Mouse (Mus musculus): Measurements from ENCODE around the gene Perm1. TPM values are rescaled to one million over a fixed set of nuclear protein-coding genes. Genes with fewer than 3 reads are reported as not detected.

Perm1 gene
- polyA plus RNA-seq, 1 experiment from 2014 or later = 0.72 TPM

DNA sequence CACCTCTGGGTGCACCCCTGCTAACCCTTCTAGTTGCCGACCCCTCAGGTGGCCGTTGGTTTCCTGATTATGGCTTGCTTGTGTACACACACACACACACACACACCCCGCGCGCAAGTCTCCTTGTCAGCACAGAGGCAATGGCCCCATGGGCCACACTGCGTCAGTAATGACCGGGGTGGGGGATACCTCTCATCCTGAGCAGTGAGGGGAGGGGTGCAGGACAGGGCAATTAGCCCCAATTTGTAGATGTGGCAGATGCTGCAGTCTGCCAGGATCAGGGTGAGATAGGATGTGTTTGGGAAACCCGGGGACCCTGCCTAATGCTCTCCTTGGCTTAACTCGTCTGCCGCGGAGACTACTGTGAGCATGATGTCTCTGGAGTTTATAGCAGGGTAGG, 33.9 kb downstream of the Perm1 start:
- no peak overlapping the region for H3K4me2 ChIP-seq
- ATAC-seq (replicated peaks; ENCODE audit: insufficient number of reproducible peaks, low FRiP score, low TSS enrichment) = 0 out of 2 replicates have a peak, but pooled peaks have one; percentile 16
- H3K27ac ChIP-seq (ENCODE audit: low read depth, low read length) = no peak overlapping the region
- H3K4me3 ChIP-seq (ENCODE audit: low read depth, low read length) = no peak overlapping the region
- WGBS (ENCODE audit: insufficient replicate concordance) = 48% methylated on average over 11 of the region's 11 CpGs
- H3K4me1 ChIP-seq (ENCODE audit: control insufficient read depth, insufficient read depth, low read length) = peaks cover 3% of the 10 kb centered on the region
- H3K27me3 ChIP-seq (ENCODE audit: control insufficient read depth, insufficient read depth, low read length) = peaks cover 18% of the 10 kb centered on the region
- H3K36me3 ChIP-seq (ENCODE audit: control insufficient read depth, insufficient read depth, low read length) = peaks cover 32% of the 10 kb centered on the region
- H3K9ac ChIP-seq (ENCODE audit: low read depth, low read length) = no peak overlapping the region
- H3K9me3 ChIP-seq (replicated peaks; ENCODE audit: control insufficient read depth, low read length) = no peaks in the 10 kb centered on the region

DNA sequence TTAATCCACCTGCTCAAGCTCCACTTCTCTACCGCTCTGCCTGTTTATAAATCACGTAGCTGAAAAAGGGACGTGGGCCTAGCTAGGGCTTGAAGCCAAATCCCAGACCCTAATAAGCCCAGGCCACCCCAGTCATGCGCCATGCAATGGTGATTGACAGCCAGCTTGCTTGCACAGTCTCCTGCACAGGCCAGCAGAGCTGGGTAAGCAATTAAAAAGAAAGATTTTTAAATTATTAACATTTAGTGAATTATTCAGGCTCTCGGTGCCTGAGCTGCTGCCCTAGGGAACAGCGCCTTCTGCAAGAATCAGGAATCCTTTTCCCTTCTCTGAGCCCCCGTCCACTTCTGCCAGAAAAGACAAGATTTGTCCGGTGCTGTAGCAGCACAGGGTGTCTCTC, 35.4 kb downstream of the Perm1 start:
- H3K9ac ChIP-seq (ENCODE audit: low read depth, low read length) = no peak overlapping the region
- H3K4me3 ChIP-seq (ENCODE audit: low read depth, low read length) = no peak overlapping the region
- peaks cover 18% of the 10 kb centered on the region for H3K36me3 ChIP-seq (ENCODE audit: control insufficient read depth, insufficient read depth, low read length)
- no peak overlapping the region for H3K27ac ChIP-seq (ENCODE audit: low read depth, low read length)
- H3K4me1 ChIP-seq (ENCODE audit: control insufficient read depth, insufficient read depth, low read length) = peaks cover 7% of the 10 kb centered on the region
- no peak for ATAC-seq (replicated peaks; ENCODE audit: insufficient number of reproducible peaks, low FRiP score, low TSS enrichment)
- WGBS (ENCODE audit: insufficient replicate concordance) = 77% methylated on average over 8 of the region's 8 CpGs
- peak overlapping the region; percentile 32; the same call in 1 of the 2 replicates for H3K4me2 ChIP-seq
- no peaks in the 10 kb centered on the region for H3K9me3 ChIP-seq (replicated peaks; ENCODE audit: control insufficient read depth, low read length)
- peaks cover 29% of the 10 kb centered on the region for H3K27me3 ChIP-seq (ENCODE audit: control insufficient read depth, insufficient read depth, low read length)

DNA sequence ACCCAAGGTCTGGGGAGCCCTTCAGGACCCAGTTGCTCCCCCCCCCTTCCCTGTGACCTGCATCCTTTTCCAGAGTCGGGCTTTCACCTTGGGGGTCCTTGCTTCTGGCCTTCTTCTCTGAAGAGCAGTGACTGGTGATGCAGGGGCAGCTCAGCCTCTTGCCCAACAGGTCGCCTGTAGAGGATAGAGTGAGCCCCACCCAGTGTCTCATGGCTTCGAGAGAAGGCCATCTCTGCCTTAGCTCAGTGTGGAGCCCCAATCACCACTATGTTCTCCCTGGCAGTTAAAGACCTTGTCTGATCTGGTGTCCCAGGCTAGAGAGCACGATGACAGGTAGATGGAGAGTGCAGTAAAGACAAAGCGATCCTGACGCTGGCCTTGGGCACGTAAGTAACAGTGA, 36.5 kb downstream of the Perm1 start:
- no peaks in the 10 kb centered on the region for H3K9me3 ChIP-seq (replicated peaks; ENCODE audit: control insufficient read depth, low read length)
- peak overlapping the region; percentile 66 for H3K27ac ChIP-seq (ENCODE audit: low read depth, low read length)
- peak overlapping the region; percentile 32 for H3K4me2 ChIP-seq
- no peak overlapping the region for H3K4me3 ChIP-seq (ENCODE audit: low read depth, low read length)
- peaks cover 11% of the 10 kb centered on the region for H3K36me3 ChIP-seq (ENCODE audit: control insufficient read depth, insufficient read depth, low read length)
- no peak overlapping the region for H3K9ac ChIP-seq (ENCODE audit: low read depth, low read length)
- no peak for ATAC-seq (replicated peaks; ENCODE audit: insufficient number of reproducible peaks, low FRiP score, low TSS enrichment)
- peaks cover 7% of the 10 kb centered on the region for H3K4me1 ChIP-seq (ENCODE audit: control insufficient read depth, insufficient read depth, low read length)
- H3K27me3 ChIP-seq (ENCODE audit: control insufficient read depth, insufficient read depth, low read length) = peaks cover 29% of the 10 kb centered on the region
- 28% methylated on average over 7 of the region's 7 CpGs for WGBS (ENCODE audit: insufficient replicate concordance)

DNA sequence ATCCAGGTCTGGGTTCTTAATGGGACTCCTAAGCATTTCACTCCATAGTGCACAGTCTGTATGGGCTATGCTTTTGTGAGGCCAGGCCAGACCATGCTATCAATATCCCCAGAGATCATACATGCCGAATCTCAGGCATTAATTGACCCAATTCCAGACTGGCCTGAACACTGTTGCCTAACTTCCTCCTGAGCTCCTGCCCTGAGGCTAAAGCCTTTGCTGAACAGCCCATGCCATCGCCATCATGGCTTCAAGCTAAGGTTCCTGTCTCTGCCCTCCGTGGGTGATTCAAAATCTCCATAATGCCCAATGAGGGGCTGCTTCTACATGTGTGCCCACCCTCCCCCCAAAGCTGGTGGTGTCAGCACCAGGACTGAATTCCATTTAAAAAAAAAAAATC, 37.0 kb downstream of the Perm1 start:
- Histone ChIP-seq H3K9me3 (replicated peaks; ENCODE audit: control insufficient read depth, low read length) (no peaks in the 10 kb centered on the region), H3K4me2 (peak overlapping the region; percentile 32), H3K27me3 (ENCODE audit: control insufficient read depth, insufficient read depth, low read length) (peaks cover 29% of the 10 kb centered on the region), H3K36me3 (ENCODE audit: control insufficient read depth, insufficient read depth, low read length) (peaks cover 10% of the 10 kb centered on the region), H3K27ac (ENCODE audit: low read depth, low read length) (peak overlapping the region; percentile 66), H3K4me1 (ENCODE audit: control insufficient read depth, insufficient read depth, low read length) (peaks cover 7% of the 10 kb centered on the region), H3K4me3 (ENCODE audit: low read depth, low read length) (no peak overlapping the region), H3K9ac (ENCODE audit: low read depth, low read length) (peak overlapping the region; percentile 43; the same call in 1 of the 2 replicates)
- WGBS (ENCODE audit: insufficient replicate concordance) = 28% methylated on average over 3 of the region's 3 CpGs
- ATAC-seq (replicated peaks; ENCODE audit: insufficient number of reproducible peaks, low FRiP score, low TSS enrichment) = 0 out of 2 replicates have a peak, but pooled peaks have one; percentile 20

DNA sequence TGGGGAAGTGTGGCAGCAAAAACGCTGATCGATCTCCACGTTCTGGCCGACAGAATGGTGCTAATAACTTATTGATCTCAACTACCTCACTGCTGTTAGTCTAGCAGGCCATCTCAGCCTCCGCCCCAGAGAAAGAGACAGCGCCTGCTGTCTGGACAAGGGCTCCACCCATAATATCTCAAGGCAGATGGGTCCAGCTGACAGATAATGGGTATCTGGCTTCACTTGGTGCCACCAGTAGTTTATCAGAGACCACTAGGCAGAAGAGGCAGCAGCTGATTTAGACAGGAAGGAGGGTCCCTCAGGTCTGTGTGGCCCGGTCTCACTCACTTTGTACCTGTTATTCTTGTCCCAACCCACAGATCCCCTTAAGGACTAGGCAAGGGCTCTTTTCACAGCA, 37.4 kb downstream of the Perm1 start:
- WGBS (ENCODE audit: insufficient replicate concordance) = 35% methylated on average over 7 of the region's 7 CpGs
- H3K4me3 ChIP-seq (ENCODE audit: low read depth, low read length) = no peak overlapping the region

DNA sequence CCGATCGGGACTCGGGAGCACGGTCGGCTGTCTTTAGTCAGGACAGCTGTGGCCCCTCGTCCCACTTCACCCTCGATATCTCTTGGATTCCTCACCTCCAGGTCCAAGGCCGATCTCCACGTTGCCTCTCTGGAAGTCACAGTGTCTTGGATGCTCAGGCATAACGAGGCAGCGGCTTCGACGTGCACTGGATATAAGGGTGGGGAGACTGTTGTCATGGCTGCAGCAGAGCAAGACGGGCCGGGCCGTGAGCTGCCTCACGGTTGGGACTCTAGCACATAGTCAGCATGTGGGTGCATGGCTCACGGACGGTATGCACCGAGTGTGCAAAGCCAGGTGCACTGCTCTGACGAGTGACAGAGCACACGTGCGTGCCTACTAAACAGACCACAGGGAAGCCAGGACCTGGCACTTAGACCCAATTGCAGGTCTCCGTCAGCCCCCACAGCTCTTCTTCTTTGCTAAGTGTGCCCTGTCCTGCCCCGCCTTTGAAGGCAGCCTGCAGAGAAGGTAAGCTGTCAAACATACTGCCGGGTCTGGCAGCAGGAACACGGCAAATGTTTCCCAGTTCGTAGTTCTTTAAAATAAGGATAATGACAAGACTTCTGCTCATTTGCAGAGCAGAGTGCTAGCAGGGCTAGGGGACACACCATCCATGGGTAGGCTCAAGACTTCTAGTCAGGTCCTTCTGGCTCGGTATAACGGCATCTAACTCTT, 38.9 kb downstream of the Perm1 start:
- WGBS (ENCODE audit: insufficient replicate concordance) = 2% methylated on average over 30 of the region's 30 CpGs

More for the DNA sequence above, 37.4 kb downstream of the Perm1 start:
- peaks cover 6% of the 10 kb centered on the region for H3K36me3 ChIP-seq (ENCODE audit: control insufficient read depth, insufficient read depth, low read length)
- peak overlapping the region; percentile 32 for H3K4me2 ChIP-seq
- no peak overlapping the region; the same call in 1 of the 2 replicates for H3K9ac ChIP-seq (ENCODE audit: low read depth, low read length)
- peaks cover 29% of the 10 kb centered on the region for H3K27me3 ChIP-seq (ENCODE audit: control insufficient read depth, insufficient read depth, low read length)
- H3K4me1 ChIP-seq (ENCODE audit: control insufficient read depth, insufficient read depth, low read length) = peaks cover 7% of the 10 kb centered on the region
- H3K27ac ChIP-seq (ENCODE audit: low read depth, low read length) = peak overlapping the region; percentile 66
- ATAC-seq (replicated peaks; ENCODE audit: insufficient number of reproducible peaks, low FRiP score, low TSS enrichment) = peak; percentile 80
- H3K9me3 ChIP-seq (replicated peaks; ENCODE audit: control insufficient read depth, low read length) = no peaks in the 10 kb centered on the region

DNA sequence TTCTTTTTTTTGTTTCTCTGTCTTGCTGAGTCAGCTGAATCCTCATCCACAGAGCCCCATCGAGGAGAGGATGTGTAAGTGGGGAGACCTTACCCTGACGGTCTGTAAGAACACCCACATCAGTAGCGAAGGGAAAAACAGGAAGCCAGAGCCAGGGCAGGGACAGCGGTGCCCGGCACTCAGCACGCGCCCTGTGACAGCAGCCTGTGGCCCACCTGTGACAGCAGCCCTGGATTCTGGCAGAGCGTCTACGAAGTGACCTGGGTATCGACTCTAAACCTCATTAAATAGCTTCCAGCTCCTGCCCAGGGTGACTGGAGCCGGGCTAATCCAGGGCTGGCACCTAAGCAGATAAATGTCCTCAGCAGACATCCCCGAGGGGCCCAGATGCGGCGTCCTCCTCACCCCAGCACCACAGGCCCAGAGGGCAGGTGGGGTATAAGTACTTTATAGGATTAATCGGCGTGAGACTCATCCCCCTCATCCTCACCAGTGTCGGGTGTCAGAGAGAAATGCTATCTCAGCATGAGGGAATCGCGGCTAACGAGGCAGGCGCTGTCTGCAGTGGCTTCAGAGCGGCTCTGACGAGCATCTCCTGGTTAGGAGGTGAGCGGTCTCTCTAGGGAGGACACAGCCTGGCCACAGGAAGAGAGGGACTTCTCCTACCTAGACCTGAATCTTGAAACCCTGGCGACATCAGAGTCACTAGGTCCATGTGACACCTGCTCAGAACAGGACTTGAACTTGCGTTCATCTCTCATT, 39.6 kb downstream of the Perm1 start, which contains the start of gene Samd11:
Samd11 (minus strand) TSS at position 580 of the 762 bp plus-strand sequence.
- peak within 1 kb of the TSS; percentile 43 for H3K9ac ChIP-seq (ENCODE audit: low read depth, low read length)

More for the DNA sequence above, 38.9 kb downstream of the Perm1 start:
- Histone ChIP-seq H3K9me3 (replicated peaks; ENCODE audit: control insufficient read depth, low read length) (no peaks in the 10 kb centered on the region), H3K27ac (ENCODE audit: low read depth, low read length) (peak overlapping the region; percentile 32; the same call in 1 of the 2 replicates), H3K4me2 (peak overlapping the region; percentile 59), H3K27me3 (ENCODE audit: control insufficient read depth, insufficient read depth, low read length) (peaks cover 29% of the 10 kb centered on the region), H3K4me1 (ENCODE audit: control insufficient read depth, insufficient read depth, low read length) (peaks cover 7% of the 10 kb centered on the region), H3K9ac (ENCODE audit: low read depth, low read length) (peak overlapping the region; percentile 43), H3K4me3 (ENCODE audit: low read depth, low read length) (peak overlapping the region; percentile 34), H3K36me3 (ENCODE audit: control insufficient read depth, insufficient read depth, low read length) (no peaks in the 10 kb centered on the region)
- ATAC-seq (replicated peaks; ENCODE audit: insufficient number of reproducible peaks, low FRiP score, low TSS enrichment) = peak; percentile 62; the same call in 1 of the 2 replicates

More for the DNA sequence above, 39.6 kb downstream of the Perm1 start, which contains the start of gene Samd11:
- H3K27ac ChIP-seq (ENCODE audit: low read depth, low read length) = peak within 1 kb of the TSS; percentile 32; the same call in 1 of the 2 replicates
- no peaks in the 10 kb centered on the region for H3K9me3 ChIP-seq (replicated peaks; ENCODE audit: control insufficient read depth, low read length)
- peak; percentile 57; the same call in 1 of the 2 replicates for ATAC-seq (replicated peaks; ENCODE audit: insufficient number of reproducible peaks, low FRiP score, low TSS enrichment)
- H3K4me2 ChIP-seq = peak within 1 kb of the TSS; percentile 59
- H3K4me3 ChIP-seq (ENCODE audit: low read depth, low read length) = peak within 1 kb of the TSS; percentile 34
- no peaks in the 10 kb centered on the region for H3K36me3 ChIP-seq (ENCODE audit: control insufficient read depth, insufficient read depth, low read length)
- 3% methylated on average over 26 of the region's 26 CpGs for WGBS (ENCODE audit: insufficient replicate concordance)
- H3K4me1 ChIP-seq (ENCODE audit: control insufficient read depth, insufficient read depth, low read length) = peaks cover 7% of the 10 kb centered on the region
- H3K27me3 ChIP-seq (ENCODE audit: control insufficient read depth, insufficient read depth, low read length) = peaks cover 29% of the 10 kb centered on the region

Data from heart, embryonic 11.5 days (tissue).